Mouse (Mus musculus) ES-Bruce4 (cell line): ENCODE measurements at regions not wholly inside any gene's neighbourhood (a gene's known extent, or its start where the extent isn't known, plus 50 kb on each side); places are given as distances from the start of the nearest gene placed in this dataset.

Experiments
- H3K27ac ChIP-seq: 2 replicates; pipeline ENCODE4 v1.5.1; 2012; ENCODE audit warnings: low read length, inconsistent platforms; ENCODE audit not compliant: insufficient read depth
- H3K27me3 ChIP-seq: 2 replicates; pipeline ENCODE4 v1.6.1; 2012; ENCODE audit warnings: mild to moderate bottlenecking, low read length, inconsistent platforms; ENCODE audit not compliant: control insufficient read depth, poor library complexity, insufficient read depth, severe bottlenecking
- H3K36me3 ChIP-seq: 2 replicates; pipeline ENCODE4 v1.6.1; 2012; ENCODE audit warnings: inconsistent platforms, mild to moderate bottlenecking, low read length, moderate library complexity; ENCODE audit not compliant: control insufficient read depth, poor library complexity, insufficient read depth, severe bottlenecking
- H3K4me1 ChIP-seq: one replicate; pipeline ENCODE4 v1.8.1; 2011; ENCODE audit warnings: low read length; ENCODE audit not compliant: control insufficient read depth, insufficient read depth
- H3K4me3 ChIP-seq: 2 replicates; pipeline ENCODE4 v1.5.1; 2011; ENCODE audit warnings: low read depth, mild to moderate bottlenecking, low read length
- H3K9ac ChIP-seq: 2 replicates; pipeline ENCODE4 v1.6.1; 2012; ENCODE audit warnings: low read depth, mild to moderate bottlenecking, inconsistent platforms; ENCODE audit not compliant: poor library complexity, severe bottlenecking
- H3K9me3 ChIP-seq: replicated peaks from 2 replicates; pipeline ENCODE4 v1.6.1; 2012; ENCODE audit warnings: mild to moderate bottlenecking, low read length, inconsistent platforms; ENCODE audit not compliant: control insufficient read depth, poor library complexity, insufficient read depth, severe bottlenecking
- CTCF ChIP-seq: IDR thresholded peaks from one replicate; pipeline ENCODE4 v1.8.1; 2011; ENCODE audit warnings: low read depth, low read length
- EP300 ChIP-seq: IDR thresholded peaks from 2 replicates; pipeline ENCODE4 v1.6.1; 2011; ENCODE audit warnings: low read depth, low read length; ENCODE audit not compliant: insufficient read depth
- POLR2A ChIP-seq: IDR thresholded peaks from one replicate; pipeline ENCODE4 v1.8.1; 2011; ENCODE audit warnings: low read length; ENCODE audit not compliant: insufficient read depth

DNA sequence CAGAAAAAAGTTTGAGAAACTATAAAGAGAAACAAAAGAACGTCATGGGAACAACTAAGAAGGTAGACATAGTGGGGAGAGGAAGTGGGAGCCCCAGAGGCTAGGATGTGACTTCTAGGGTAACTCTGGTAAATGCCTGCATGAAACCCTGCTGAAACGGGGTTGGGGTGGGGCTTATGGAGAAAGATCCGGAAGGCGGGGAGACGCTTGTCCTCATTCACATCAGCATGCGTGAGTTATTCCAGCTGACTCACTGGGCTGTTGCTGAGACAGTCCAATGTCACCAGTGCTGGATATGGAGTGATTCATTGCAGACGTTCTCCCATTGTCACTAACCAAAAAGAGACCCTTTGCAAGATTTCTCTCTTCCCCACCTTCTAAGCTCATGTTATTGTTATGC, 198.2 kb downstream of the Mreg start:
- Histone ChIP-seq H3K9me3 (no peaks in the 10 kb centered on the region), H3K27me3 (no peaks in the 10 kb centered on the region), H3K27ac (no peak overlapping the region), H3K4me3 (no peak overlapping the region), H3K36me3 (no peaks in the 10 kb centered on the region), H3K9ac (no peak overlapping the region), H3K4me1 (no peaks in the 10 kb centered on the region)
- TF ChIP-seq CTCF (no peak), POLR2A (no peak), EP300 (no peak)

DNA sequence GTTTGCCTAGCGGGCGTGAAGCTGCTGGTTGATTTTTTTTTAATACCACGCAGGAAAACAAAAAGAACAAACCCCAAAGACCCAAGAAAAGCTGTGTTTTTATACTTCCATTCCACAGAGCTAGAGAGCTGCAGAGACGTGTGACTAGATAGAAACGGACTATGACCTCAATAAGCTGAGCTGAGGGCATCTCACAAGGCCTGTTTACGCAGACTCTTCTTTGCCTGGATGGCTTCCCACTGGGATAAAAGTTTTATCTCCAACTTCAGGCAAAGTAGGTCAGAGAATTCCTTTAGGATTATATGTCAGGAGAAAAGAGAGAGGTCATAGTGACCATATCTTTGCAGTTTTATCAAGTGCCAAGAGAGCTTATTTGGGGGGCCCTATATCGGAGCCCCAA, 199.4 kb downstream of the Mreg start:
- TF ChIP-seq POLR2A (no peak), EP300 (no peak), CTCF (no peak)
- no peak overlapping the region for H3K9ac ChIP-seq
- H3K4me3 ChIP-seq = no peak overlapping the region
- no peak overlapping the region for H3K27ac ChIP-seq
- no peaks in the 10 kb centered on the region for H3K27me3 ChIP-seq
- H3K36me3 ChIP-seq = no peaks in the 10 kb centered on the region
- H3K4me1 ChIP-seq = no peaks in the 10 kb centered on the region
- H3K9me3 ChIP-seq = no peaks in the 10 kb centered on the region

DNA sequence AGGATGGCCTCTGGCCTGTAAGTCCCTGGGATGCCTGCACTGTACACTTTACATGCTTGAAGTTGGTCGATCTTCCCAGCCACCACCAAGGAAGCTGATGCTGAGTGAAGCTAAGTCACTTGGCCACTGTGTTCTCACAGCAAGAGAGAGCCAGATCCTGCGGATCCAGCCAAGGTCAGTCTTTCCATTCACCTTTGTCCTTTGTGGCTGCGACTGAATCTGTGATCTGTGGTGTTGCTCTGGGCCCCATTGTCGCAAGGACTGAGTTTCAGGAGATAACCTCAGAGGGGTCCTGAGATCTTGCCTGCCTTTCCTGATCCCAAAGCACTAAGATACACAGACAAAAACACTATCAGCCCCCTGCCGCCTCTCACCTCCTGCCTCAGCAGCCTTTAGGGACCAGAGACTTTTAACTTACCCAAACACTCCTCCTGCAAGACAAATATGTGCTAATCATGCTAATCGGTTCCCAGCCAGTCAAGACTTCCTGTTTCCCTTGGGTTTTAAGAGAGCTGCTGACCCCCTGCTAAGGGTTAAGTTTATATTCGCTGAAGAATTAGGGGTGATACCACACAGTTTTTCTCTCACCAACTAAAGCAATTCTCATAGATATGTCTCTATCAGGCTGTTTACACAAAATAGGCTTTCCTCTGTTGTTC, 202.7 kb downstream of the Mreg start:
- Histone ChIP-seq H3K4me3 (no peak overlapping the region), H3K27ac (no peak overlapping the region), H3K27me3 (no peaks in the 10 kb centered on the region; the same call in 1 of the 2 replicates), H3K36me3 (no peaks in the 10 kb centered on the region), H3K9me3 (no peaks in the 10 kb centered on the region), H3K4me1 (no peaks in the 10 kb centered on the region), H3K9ac (no peak overlapping the region)
- TF ChIP-seq EP300 (no peak), CTCF (no peak), POLR2A (no peak)

DNA sequence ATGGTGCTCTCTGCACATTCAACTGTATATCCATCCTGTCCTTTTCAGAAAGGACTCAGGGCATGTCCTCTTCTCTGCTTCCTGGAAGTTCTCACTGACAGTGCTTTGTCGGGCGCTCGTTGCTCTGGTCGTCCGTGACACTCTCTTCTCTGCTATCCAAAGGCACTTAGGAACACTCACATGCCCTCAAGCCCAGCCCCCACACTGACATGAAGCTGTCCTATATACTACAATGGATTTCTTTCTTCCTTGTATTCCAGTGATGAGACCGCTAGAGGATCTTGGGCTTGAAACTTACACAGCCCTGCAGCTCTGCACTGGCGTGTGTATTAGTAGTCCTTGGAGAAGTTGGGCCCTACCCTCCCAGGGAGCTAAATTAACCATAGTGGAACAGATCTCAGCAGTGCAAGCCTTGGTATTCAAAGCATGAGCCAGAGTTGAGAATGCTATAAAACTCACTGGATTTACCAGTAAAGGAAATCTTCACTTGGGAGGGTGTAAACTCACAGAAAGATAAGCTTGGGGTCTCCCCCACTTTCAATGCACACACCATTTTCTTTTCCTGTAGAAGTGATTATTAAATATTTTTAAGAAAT, 205.3 kb downstream of the Mreg start:
- H3K36me3 ChIP-seq = no peaks in the 10 kb centered on the region
- H3K4me3 ChIP-seq = no peak overlapping the region
- H3K9ac ChIP-seq = no peak overlapping the region
- TF ChIP-seq POLR2A = no peak
- no peak for TF ChIP-seq EP300
- no peak for TF ChIP-seq CTCF
- H3K27ac ChIP-seq = no peak overlapping the region
- H3K27me3 ChIP-seq = no peaks in the 10 kb centered on the region; the same call in 1 of the 2 replicates
- no peaks in the 10 kb centered on the region for H3K4me1 ChIP-seq
- 0 out of 2 replicates have a peak, but pooled peaks cover 3% of the 10 kb centered on the region for H3K9me3 ChIP-seq

DNA sequence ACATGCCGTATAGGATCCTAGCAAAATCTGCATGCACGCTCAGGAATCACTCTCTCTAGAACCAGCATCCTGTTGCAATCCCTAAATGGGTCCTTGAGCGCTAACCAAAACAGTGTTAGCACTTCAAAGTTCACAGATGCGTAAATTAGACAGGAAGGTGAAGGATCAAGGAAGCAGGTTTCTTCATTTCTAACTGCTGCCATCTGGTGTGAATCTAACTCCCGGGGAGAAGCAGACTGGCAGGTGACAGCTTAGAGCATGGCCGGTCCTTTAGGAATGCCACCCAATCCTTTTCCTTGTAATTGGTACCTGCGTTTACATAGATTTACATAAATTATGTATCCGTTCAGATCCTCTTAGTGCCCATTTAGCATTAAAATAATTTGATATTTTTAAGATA, 206.2 kb downstream of the Mreg start:
- Histone ChIP-seq H3K9ac (no peak overlapping the region), H3K4me1 (no peaks in the 10 kb centered on the region), H3K9me3 (0 out of 2 replicates have a peak, but pooled peaks cover 3% of the 10 kb centered on the region), H3K36me3 (no peaks in the 10 kb centered on the region), H3K4me3 (no peak overlapping the region), H3K27me3 (no peaks in the 10 kb centered on the region; the same call in 1 of the 2 replicates), H3K27ac (no peak overlapping the region)
- TF ChIP-seq EP300 = no peak
- no peak for TF ChIP-seq CTCF
- TF ChIP-seq POLR2A = no peak

DNA sequence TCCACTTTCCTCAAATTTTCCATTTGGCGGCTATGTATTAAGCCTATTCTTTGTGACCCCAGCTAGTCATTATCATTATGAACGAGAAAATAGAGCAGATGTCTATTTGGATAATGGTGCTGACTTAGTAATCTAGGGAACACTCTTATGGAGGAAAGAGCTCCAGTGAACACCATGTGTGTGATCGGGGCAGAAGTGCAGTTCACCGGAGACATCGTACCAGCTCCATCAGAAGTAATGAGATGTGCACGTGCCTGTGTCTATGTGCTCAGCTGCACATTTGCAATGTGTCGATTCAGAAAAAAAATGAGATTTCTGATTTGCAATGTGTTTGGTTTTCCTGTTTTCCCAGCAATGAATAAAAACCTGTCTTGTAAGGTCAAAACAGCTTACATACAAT, 206.6 kb downstream of the Mreg start:
- no peaks in the 10 kb centered on the region; the same call in 1 of the 2 replicates for H3K27me3 ChIP-seq
- TF ChIP-seq CTCF = no peak
- TF ChIP-seq POLR2A = no peak
- no peak for TF ChIP-seq EP300

More for the DNA sequence above, 206.6 kb downstream of the Mreg start:
- no peak overlapping the region for H3K4me3 ChIP-seq
- H3K36me3 ChIP-seq = no peaks in the 10 kb centered on the region
- no peak overlapping the region for H3K27ac ChIP-seq
- no peak overlapping the region for H3K9ac ChIP-seq
- 0 out of 2 replicates have a peak, but pooled peaks cover 3% of the 10 kb centered on the region for H3K9me3 ChIP-seq
- H3K4me1 ChIP-seq = no peaks in the 10 kb centered on the region
